Mouse (Mus musculus) liver, adult 2 months (tissue): Measurements from ENCODE around the gene Cyp2g1.
A peak's percentile ranks its signal among the peaks of the same experiment; 100 is the strongest.

Experiments
- CTCF ChIP-seq: fragments of 200-500 bp; IDR thresholded peaks from 2 replicates; pipeline ENCODE4 v1.5.1; 2011; ENCODE audit warnings: low read depth, low read length, control low read depth
- POLR2A ChIP-seq: fragments of 200-500 bp; IDR thresholded peaks from 2 replicates; pipeline ENCODE4 v1.6.1; 2011; ENCODE audit warnings: low read length, control low read depth; ENCODE audit not compliant: insufficient read depth; ENCODE audit errors: extremely low read depth

DNA sequence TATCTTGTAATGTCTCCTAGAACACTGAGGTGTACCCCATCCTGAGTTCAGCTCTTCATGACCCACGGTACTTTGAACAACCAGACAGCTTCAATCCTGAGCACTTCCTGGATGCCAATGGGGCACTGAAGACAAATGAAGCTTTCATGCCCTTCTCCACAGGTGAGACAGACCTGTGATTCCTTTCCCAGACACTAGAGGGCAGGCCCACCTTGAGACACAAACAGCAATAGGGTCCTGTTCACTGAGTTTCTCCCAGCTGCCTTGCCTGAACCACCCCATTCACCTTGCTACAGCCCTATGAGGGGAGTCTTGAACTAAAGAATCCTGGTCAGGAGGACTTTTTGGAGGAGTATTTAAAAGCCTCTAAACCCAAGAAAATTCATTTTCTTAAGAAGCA is 41.6 kb upstream of the Cyp2g1 start:
- TF ChIP-seq POLR2A (no peak), CTCF (peak; percentile 59; the same call in 1 of the 2 replicates)
